Mouse (Mus musculus) heart, embryonic 14.5 days (tissue): ENCODE measurements around the gene Msmo1. TPM values are rescaled to one million over a fixed set of nuclear protein-coding genes. Genes with fewer than 3 reads are reported as not detected.

Experiments used
- ATAC-seq: fragments of 200-750 bp; cut with Nextera tagmentation; 2 replicates; pipeline ENCODE4 v1.8.0; 2017; ENCODE audit warnings: low read depth, moderate TSS enrichment; ENCODE audit not compliant: insufficient number of reproducible peaks, insufficient read depth, low FRiP score
- H3K27ac ChIP-seq, 2 experiments: fragments of 200-500 bp in 1 of 2; fragments of 300-500 bp in 1 of 2; sonication (generic) in 1 of 2; replicated peaks in 1 of 2; 2 replicates each; pipeline ENCODE4 v1.5.1; 2012 to 2014; ENCODE audit warnings: low read depth in 2 of 2, low read length in 2 of 2, control low read depth in 1 of 2, mild to moderate bottlenecking in 1 of 2, mixed read lengths in 1 of 2; ENCODE audit not compliant: control insufficient read depth in 1 of 2, insufficient read depth in 1 of 2
- H3K27me3 ChIP-seq: fragments of 300-500 bp; sonication (generic); 2 replicates; pipeline ENCODE4 v1.6.1; 2014; ENCODE audit warnings: mild to moderate bottlenecking, low read length, control low read depth; ENCODE audit not compliant: control insufficient read depth, insufficient read depth
- H3K36me3 ChIP-seq: fragments of 300-500 bp; sonication (generic); 2 replicates; pipeline ENCODE4 v1.6.1; 2014; ENCODE audit warnings: mild to moderate bottlenecking, control low read depth, low read length, mixed read lengths; ENCODE audit not compliant: control insufficient read depth, insufficient read depth
- H3K4me1 ChIP-seq, 2 experiments: fragments of 200-500 bp in 1 of 2; fragments of 300-500 bp in 1 of 2; sonication (generic) in 1 of 2; 2 replicates each; pipeline ENCODE4 v1.6.1; 2012 to 2014; ENCODE audit warnings: low read length in 2 of 2, control low read depth in 1 of 2, mixed read lengths in 1 of 2; ENCODE audit not compliant: control insufficient read depth in 2 of 2, insufficient read depth in 2 of 2
- H3K4me2 ChIP-seq: fragments of 300-500 bp; sonication (generic); 2 replicates; pipeline ENCODE4 v1.6.1; 2014; ENCODE audit warnings: mild to moderate bottlenecking, low read length
- H3K4me3 ChIP-seq, 2 experiments: fragments of 200-500 bp in 1 of 2; fragments of 300-500 bp in 1 of 2; sonication (generic) in 1 of 2; 2 replicates each; pipeline ENCODE4 v1.5.1; 2012 to 2014; ENCODE audit warnings: low read length in 2 of 2, mild to moderate bottlenecking in 2 of 2, control low read depth in 1 of 2, low read depth in 1 of 2, moderate library complexity in 1 of 2; ENCODE audit not compliant: control insufficient read depth in 1 of 2, insufficient read depth in 1 of 2
- H3K9ac ChIP-seq: fragments of 300-500 bp; sonication (generic); 2 replicates; pipeline ENCODE4 v1.6.1; 2014; ENCODE audit warnings: mild to moderate bottlenecking, low read length
- H3K9me3 ChIP-seq: fragments of 300-500 bp; sonication (generic); 2 replicates; pipeline ENCODE4 v1.6.1; 2016; ENCODE audit warnings: low read length, control low read depth; ENCODE audit not compliant: control insufficient read depth
- WGBS: fragments of 180-500 bp; shearing (Covaris S2); extraction: QIAGEN DNeasy Blood & Tissue Kit; methylation state at CpG from one replicate; pipeline ENCODE4 v1.1.7; 2014; 5-methylcytosine and 5-hydroxymethylcytosine counted together
- polyA plus RNA-seq: library from polyadenylated mRNA; unstranded; fragments of >200 nt; fragmentation: Nextera tagmentation; extraction: Ambion mirVana; gene quantifications from 2 replicates; pipeline ENCODE4 v1.2.1, GENCODE M21; 2014

Msmo1 gene
- polyA plus RNA-seq, 1 experiment from 2014 or later: 46.5 TPM

DNA sequence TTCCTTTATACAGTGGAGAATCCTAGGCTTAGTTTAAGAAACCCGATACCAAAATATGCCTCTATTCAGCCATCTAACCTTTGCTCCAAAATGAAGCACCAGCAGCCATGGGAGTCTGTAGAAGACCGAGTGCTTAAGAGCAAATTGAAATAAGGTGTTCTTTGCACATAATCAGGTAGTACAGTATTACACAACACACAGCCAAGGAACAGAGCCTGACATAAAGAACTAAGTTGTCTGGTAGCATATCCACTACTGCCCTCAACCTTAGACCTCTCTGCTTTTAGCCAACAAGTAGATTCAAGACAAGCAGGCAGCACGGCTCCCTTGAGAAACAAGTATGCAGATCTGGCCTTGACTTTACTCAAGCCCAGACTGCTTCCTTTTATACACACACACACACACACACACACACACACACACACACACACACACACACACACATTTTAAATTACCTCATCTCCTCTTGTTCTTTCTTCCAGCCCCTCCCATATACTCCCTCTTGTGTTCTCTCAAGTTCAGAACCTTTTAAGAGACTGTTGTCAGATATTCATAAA lies 3.3 kb upstream of the Msmo1 start:
- H3K9me3 ChIP-seq: no peaks in the 10 kb centered on the region
- H3K27me3 ChIP-seq: no peaks in the 10 kb centered on the region
- 84% methylated on average over 3 of the region's 3 CpGs for WGBS
- no peak for ATAC-seq
- H3K9ac ChIP-seq: no peak overlapping the region
- no peaks in the 10 kb centered on the region for H3K36me3 ChIP-seq
- no peak overlapping the region for H3K4me2 ChIP-seq
- no peak overlapping the region for H3K27ac ChIP-seq
- peaks cover 0 to 15% of the 10 kb centered on the region in 2 experiments; a peak in 2 of 4 replicates for H3K4me1 ChIP-seq
- H3K4me3 ChIP-seq: no peak overlapping the region

DNA sequence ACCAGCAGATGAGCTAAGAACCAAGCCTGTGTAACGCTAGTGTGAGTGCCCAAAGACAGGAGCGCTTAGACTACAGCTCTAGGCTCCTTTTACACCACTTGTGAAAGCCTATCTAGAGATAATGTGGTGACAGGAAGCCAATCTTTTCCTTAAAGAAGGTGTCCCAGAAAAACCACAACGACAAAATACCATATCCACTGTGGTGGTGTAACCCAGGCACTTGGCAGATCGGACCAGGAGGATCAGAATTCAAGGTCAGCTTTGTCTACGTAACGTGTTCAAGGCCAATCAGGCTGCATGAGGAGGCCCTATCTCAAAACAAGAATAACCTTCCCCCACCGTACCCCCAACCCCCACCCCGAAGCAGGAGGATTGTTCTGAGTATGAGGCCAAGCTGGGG lies 1.6 kb upstream of the Msmo1 start:
- Histone ChIP-seq H3K36me3 (peaks cover 7% of the 10 kb centered on the region), H3K9me3 (no peaks in the 10 kb centered on the region), H3K27me3 (no peaks in the 10 kb centered on the region), H3K4me3 (no peak overlapping the region), H3K4me2 (no peak overlapping the region), H3K9ac (no peak overlapping the region), H3K27ac (no peak overlapping the region), H3K4me1 (peaks cover 0 to 10% of the 10 kb centered on the region in 2 experiments; a peak in 2 of 4 replicates)
- no peak for ATAC-seq
- WGBS: 60% methylated on average over 8 of the region's 8 CpGs

DNA sequence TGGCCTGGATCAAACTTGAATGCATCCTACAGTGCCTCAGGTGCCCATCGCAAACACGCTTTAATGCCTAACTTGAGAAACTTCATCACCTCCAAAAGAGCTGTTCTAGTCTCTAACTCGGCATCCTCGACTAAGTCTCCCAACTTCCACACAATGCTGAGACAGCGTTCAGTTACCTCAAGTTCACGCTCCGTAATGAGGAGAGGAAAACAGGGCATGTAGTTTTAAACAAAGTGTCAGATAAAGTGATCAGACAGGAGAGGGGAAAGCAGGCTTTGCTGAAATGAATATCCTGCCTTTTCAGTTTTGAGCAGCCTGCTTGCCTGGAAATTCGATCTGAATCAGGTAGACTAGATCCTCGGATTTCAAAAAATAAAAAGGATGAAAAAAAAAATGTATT lies 996 bp downstream of the Msmo1 start:
- Histone ChIP-seq H3K27ac (no peak overlapping the region), H3K9me3 (no peaks in the 10 kb centered on the region), H3K4me2 (peak overlapping the region; percentile 70), H3K4me3 (peak overlapping the region; percentile 77 to 93), H3K9ac (peak overlapping the region; percentile 78), H3K4me1 (peaks cover 0 to 10% of the 10 kb centered on the region in 2 experiments; a peak in 2 of 4 replicates), H3K27me3 (no peaks in the 10 kb centered on the region), H3K36me3 (peaks cover 21% of the 10 kb centered on the region)
- 12% methylated on average over 9 of the region's 9 CpGs for WGBS
- no peak for ATAC-seq

DNA sequence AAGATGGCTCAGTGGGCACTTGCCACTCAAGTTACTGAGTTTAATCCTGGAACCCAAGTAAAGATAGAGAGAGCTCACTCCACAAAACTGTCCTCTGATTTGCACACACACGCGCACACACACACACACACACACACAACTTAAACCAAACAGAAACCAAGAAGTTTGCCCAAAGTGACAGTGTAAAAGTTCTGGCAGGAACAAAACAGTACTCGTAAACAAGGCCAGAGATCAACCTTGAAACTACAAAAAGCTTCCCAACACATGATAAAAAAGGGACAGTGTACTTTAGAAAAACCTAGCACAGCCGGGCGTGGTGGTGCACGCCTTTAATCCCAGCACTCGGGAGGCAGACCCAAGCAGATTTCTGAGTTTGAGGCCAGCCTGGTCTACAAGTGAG lies 5.4 kb downstream of the Msmo1 start:
- Histone ChIP-seq H3K9me3 (no peaks in the 10 kb centered on the region), H3K4me1 (peaks cover 0 to 10% of the 10 kb centered on the region in 2 experiments; a peak in 2 of 4 replicates), H3K9ac (no peak overlapping the region), H3K4me2 (no peak overlapping the region), H3K36me3 (peaks cover 58% of the 10 kb centered on the region), H3K27me3 (no peaks in the 10 kb centered on the region), H3K4me3 (no peak overlapping the region), H3K27ac (no peak overlapping the region)
- no peak for ATAC-seq
- 89% methylated on average over 7 of the region's 7 CpGs for WGBS

DNA sequence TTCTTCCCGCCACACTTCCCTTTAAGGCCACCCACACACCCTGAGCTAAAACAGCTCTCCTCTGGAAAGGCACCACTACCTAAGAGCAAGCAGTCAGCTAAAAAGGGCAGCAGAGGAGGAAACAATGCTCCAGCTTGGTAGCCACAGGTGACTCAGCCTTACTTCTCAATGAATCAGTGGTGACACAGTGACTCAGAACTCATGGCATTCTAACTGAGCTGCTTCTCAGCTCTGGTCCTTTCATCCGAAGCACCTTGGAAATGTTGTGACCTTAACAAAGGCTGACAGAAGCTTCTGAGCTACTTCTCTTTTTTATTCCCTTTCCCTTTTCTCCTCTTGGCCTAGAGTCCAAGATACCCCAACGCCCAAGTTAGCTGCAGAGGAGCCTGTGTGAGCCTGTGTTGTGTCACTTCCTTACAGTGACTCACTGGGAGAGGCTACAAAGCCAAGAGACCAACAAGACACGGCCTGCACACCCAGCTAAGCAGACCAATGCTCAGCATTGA lies 7.3 kb downstream of the Msmo1 start:
- Histone ChIP-seq H3K9me3 (no peaks in the 10 kb centered on the region), H3K36me3 (peaks cover 72% of the 10 kb centered on the region), H3K27ac (no peak overlapping the region), H3K4me2 (no peak overlapping the region), H3K27me3 (no peaks in the 10 kb centered on the region), H3K4me3 (no peak overlapping the region), H3K4me1 (no peaks in the 10 kb centered on the region), H3K9ac (no peak overlapping the region)
- 80% methylated on average over 4 of the region's 4 CpGs for WGBS
- no peak for ATAC-seq

DNA sequence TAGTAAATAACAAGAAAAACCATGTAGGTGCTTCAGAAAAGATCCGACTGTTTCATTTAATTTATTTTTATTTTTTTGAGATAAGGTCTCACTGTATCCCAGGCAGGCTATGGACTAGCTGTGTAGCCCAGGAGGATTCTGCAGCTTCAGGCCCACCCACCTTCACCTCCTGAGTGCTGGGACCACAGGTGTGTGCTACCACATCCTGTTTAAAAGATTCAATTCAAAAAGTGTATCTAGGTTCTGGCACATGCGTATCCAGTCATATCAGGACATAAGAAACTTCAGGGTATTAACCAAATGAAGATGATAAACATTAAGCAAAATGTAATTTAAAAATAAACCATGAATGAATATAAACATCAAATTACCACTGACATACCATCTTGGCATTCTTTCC lies 10.4 kb downstream of the Msmo1 start:
- no peaks in the 10 kb centered on the region for H3K9me3 ChIP-seq
- H3K27ac ChIP-seq: no peak overlapping the region
- 93% methylated on average over 2 of the region's 2 CpGs for WGBS
- no peak overlapping the region for H3K9ac ChIP-seq
- peaks cover 83% of the 10 kb centered on the region for H3K36me3 ChIP-seq
- ATAC-seq: no peak
- H3K27me3 ChIP-seq: no peaks in the 10 kb centered on the region
- no peaks in the 10 kb centered on the region for H3K4me1 ChIP-seq
- no peak overlapping the region for H3K4me2 ChIP-seq
- H3K4me3 ChIP-seq: no peak overlapping the region

DNA sequence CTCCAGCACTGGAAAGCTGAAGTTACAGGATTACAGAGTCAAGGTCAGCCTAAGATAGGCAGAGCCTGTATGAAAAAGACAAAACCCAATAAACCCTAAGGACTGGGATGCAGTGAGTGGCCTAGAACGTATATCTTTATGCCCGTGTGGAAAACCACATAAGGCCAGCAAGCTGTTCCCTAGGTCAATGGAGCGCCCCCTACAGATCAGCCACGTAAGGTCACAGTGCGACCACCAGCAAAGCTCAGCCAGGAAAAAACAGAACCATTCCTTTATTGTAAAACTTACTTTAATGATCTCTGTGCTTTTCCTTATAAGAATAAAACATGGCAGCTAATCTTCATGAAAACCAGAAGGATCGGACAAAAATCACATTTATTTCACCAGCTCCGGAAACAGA lies 15.7 kb downstream of the Msmo1 start:
- Histone ChIP-seq H3K9ac (no peak overlapping the region), H3K4me3 (no peak overlapping the region), H3K9me3 (no peaks in the 10 kb centered on the region), H3K4me1 (no peaks in the 10 kb centered on the region), H3K27ac (no peak overlapping the region), H3K4me2 (no peak overlapping the region), H3K36me3 (peaks cover 56% of the 10 kb centered on the region), H3K27me3 (no peaks in the 10 kb centered on the region)
- ATAC-seq: no peak
- 78% methylated on average over 7 of the region's 7 CpGs for WGBS

DNA sequence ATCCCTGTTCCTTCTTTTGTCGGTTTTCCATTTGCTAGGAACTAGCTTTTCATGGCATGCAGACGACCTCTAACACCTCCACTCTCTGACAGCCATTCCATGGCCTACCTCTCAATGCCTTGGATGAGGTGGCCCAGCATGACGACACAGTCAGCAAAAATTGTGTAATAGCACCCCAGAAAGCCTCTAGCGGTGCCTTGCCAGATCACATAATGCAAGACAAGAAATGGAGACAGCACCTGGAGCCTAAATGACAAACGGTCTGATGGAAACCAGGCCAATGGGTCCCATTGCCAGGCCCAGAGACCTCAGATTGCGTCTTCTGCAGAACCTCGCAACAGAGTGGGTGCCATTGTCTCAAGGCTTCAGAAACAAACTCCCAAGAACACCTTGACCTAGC lies 21.1 kb downstream of the Msmo1 start:
- ATAC-seq: no peak
- Histone ChIP-seq H3K4me1 (peaks cover 0 to 8% of the 10 kb centered on the region in 2 experiments; a peak in 1 of 4 replicates), H3K4me3 (no peak overlapping the region), H3K4me2 (no peak overlapping the region), H3K27me3 (no peaks in the 10 kb centered on the region), H3K9ac (no peak overlapping the region), H3K27ac (no peak overlapping the region), H3K9me3 (no peaks in the 10 kb centered on the region), H3K36me3 (peaks cover 10% of the 10 kb centered on the region)
- WGBS: 83% methylated on average over 7 of the region's 7 CpGs
